Mouse (Mus musculus) embryo, embryonic 11.5 days (tissue): ENCODE measurements around the gene Ccdc58.
"Not testable (repeated sequence)": the region's sequence is repeated elsewhere in the genome, so short reads cannot be mapped to it uniquely, and the experiment has no call there.

Experiments
- DNase-seq: peaks from one replicate; pipeline ENCODE4 v3.0.0-alpha.2; 2012; ENCODE audit warnings: low read depth, low spot score

Gene Ccdc58

GRCm38 (mm10) chr16:36074772-36075171 is 3.3 kb downstream of the Ccdc58 start:
- no peak for DNase-seq

- no peak for DNase-seq
Measured at GRCm38 (mm10) chr16:36079916-36080315, 8.4 kb downstream of the Ccdc58 start.

GRCm38 (mm10) chr16:36087846-36088245 is 16.4 kb downstream of the Ccdc58 start:
- DNase-seq, result no peak

GRCm38 (mm10) chr16:36089065-36089464 is 17.6 kb downstream of the Ccdc58 start:
- DNase-seq, result no peak

GRCm38 (mm10) chr16:36089850-36090616 is 18.5 kb downstream of the Ccdc58 start:
- no peak for DNase-seq

- no peak for DNase-seq
Measured at GRCm38 (mm10) chr16:36090785-36091509, 19.5 kb downstream of the Ccdc58 start.

GRCm38 (mm10) chr16:36094079-36094478 is 22.6 kb downstream of the Ccdc58 start:
- DNase-seq, result no peak

GRCm38 (mm10) chr16:36097813-36098499 is 26.5 kb downstream of the Ccdc58 start:
- DNase-seq, result not testable (repeated sequence)

- DNase-seq, result no peak
Measured at GRCm38 (mm10) chr16:36101526-36101925, 30.0 kb downstream of the Ccdc58 start.

- no peak for DNase-seq
Measured at GRCm38 (mm10) chr16:36102211-36102610, 30.7 kb downstream of the Ccdc58 start.

GRCm38 (mm10) chr16:36111486-36111885 is 40.0 kb downstream of the Ccdc58 start:
- not testable (repeated sequence) for DNase-seq

- DNase-seq, result not testable (repeated sequence)
Measured at GRCm38 (mm10) chr16:36115751-36116150, 44.3 kb downstream of the Ccdc58 start.

GRCm38 (mm10) chr16:36128092-36128491 is 56.6 kb downstream of the Ccdc58 start:
- no peak for DNase-seq

- no peak for DNase-seq
Measured at GRCm38 (mm10) chr16:36131141-36131540, 59.7 kb downstream of the Ccdc58 start, which contains the start of gene Csta1. Gene Csta1, minus strand, starts transcription at chr16:36131241.

- DNase-seq, result no peak
Measured at GRCm38 (mm10) chr16:36138201-36138600, 66.7 kb downstream of the Ccdc58 start.
